Mouse (Mus musculus): Measurements from ENCODE around the gene Adgrb2. TPM values are rescaled to one million over a fixed set of nuclear protein-coding genes. Genes with fewer than 3 reads are reported as not detected.

Gene Adgrb2
- total RNA-seq, 2 experiments from 2014 or later, result 0.48 to 0.59 TPM

GRCm38 (mm10) chr4:130017036-130017674, 32.5 kb downstream of the Adgrb2 start:
- H3K27ac ChIP-seq, result no peak overlapping the region
- H3K4me3 ChIP-seq, result no peak overlapping the region
- intact Hi-C loops (cut with DNase I), result no loop called here
- DNase-seq, result no peak
- TF ChIP-seq CTCF (IDR thresholded peaks at IDR 0.05), result no peak

DNA sequence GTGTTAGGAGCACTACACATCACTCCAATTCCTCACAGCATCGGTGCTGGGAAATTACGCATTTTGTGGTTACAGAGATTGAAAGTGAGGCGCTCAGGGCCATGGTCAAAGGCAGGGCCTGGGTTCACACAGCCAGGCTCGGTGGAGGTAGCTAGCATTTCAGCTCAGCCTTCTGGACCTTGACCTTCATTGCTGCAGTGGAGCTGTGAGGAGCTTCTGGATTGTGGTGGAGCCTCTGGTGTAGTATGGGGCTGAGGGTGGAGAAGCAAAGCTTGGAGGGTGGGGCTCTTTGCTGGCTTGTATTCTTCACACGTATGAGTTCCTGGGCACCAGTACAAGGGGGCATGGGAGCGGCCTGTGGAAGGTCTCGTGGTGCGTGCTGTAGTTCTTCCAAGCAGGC, 38.3 kb downstream of the Adgrb2 start:
- no peak for DNase-seq
- Histone ChIP-seq H3K27ac (no peak overlapping the region), H3K4me3 (no peak overlapping the region)
- intact Hi-C loops (cut with DNase I), result no loop called here
- no peak for TF ChIP-seq CTCF (IDR thresholded peaks at IDR 0.05)

DNA sequence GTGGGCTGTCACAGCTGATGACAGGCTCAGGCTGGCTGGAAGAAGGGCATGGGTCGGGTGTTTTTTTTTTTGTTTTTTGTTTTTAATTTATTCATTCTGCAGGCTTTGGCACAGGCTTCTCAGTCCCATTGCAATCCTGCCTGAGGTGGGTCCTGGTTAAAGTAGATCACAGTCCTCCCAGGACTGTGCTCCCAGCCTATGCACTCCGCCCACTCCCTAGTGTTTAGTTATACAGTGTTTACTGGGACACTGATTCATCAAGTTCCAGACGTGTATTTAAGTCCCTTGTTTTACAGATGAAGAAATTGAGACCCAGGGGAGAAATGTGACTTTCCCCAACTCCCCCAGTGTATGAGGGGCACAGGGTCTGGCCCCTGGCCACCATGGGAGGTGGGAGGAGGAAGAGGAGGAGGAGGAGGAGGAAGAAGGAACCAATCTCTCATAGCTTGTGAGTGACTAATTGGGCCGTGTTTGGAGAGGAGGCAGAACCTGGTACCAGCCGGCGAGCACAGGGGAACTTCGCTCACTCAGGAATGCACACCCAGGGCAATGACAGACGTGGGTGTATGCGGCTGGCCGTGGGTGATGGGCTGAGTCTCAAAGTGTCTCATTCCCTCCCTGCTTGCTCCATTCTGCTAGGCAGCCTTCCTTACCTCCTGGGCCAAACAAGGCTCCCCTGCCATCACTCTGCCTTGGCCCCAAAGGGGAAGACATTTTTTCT, 39.0 kb downstream of the Adgrb2 start:
- no peak for DNase-seq
- H3K4me3 ChIP-seq, result no peak overlapping the region
- H3K27ac ChIP-seq, result no peak overlapping the region
- TF ChIP-seq CTCF (IDR thresholded peaks at IDR 0.05), result no peak
- intact Hi-C loops (cut with DNase I), result no loop called here

DNA sequence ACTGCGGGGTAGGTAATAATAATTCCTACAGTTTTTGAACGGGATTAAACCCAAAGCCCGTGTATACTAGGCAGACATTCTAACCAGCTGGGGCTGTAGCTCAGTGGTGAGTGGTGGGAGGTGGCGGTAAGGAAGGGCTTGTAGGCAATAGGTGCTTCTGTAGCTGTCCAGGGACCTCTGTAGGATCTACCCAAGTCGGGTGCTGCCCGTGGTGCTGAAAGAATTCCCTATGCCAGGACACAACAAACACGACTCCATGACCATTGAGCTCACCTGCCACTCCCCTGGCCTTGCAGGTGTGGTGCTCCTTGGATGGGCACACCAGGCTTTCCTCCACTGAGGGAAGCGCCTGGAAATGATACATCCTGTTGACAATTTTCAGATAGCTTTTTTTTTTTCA, 40.9 kb downstream of the Adgrb2 start:
- H3K27ac ChIP-seq, result no peak overlapping the region
- no peak for TF ChIP-seq CTCF (IDR thresholded peaks at IDR 0.05)
- intact Hi-C loops (cut with DNase I), result no loop called here
- no peak overlapping the region for H3K4me3 ChIP-seq
- no peak for DNase-seq

GRCm38 (mm10) chr4:130031146-130031545, 46.5 kb downstream of the Adgrb2 start:
- intact Hi-C loops (cut with DNase I), result no loop called here
- no peak for DNase-seq

GRCm38 (mm10) chr4:130033496-130033895, 48.8 kb downstream of the Adgrb2 start:
- intact Hi-C loops (cut with DNase I), result no loop called here
- no peak for DNase-seq
- Histone ChIP-seq H3K27ac (no peak overlapping the region), H3K4me3 (no peak overlapping the region)
- no peak for TF ChIP-seq CTCF (IDR thresholded peaks at IDR 0.05)

More at GRCm38 (mm10) chr4:130031146-130031545, 46.5 kb downstream of the Adgrb2 start:
- no peak for TF ChIP-seq CTCF (IDR thresholded peaks at IDR 0.05)
- H3K4me3 ChIP-seq, result no peak overlapping the region
- H3K27ac ChIP-seq, result no peak overlapping the region

GRCm38 (mm10) chr4:130036112-130036511, 51.4 kb downstream of the Adgrb2 start:
- H3K27ac ChIP-seq, result peak overlapping the region; percentile 74
- intact Hi-C loops (cut with DNase I), result loop anchor here (1.0 to 5.0 kb wide), 3 partner anchors 46 to 74 kb away; no protein-coding TSS in a partner anchor
- TF ChIP-seq CTCF (IDR thresholded peaks at IDR 0.05), result peak; percentile 82
- peak overlapping the region; percentile 32 for H3K4me3 ChIP-seq
- DNase-seq, result peak; percentile 63

- peak overlapping the region; percentile 74 for H3K27ac ChIP-seq
- peak overlapping the region; percentile 32 for H3K4me3 ChIP-seq
- peak; percentile 80 for DNase-seq
- intact Hi-C loops (cut with DNase I), result loop anchor here (1.0 to 5.0 kb wide), 3 partner anchors 46 to 74 kb away; no protein-coding TSS in a partner anchor
- no peak for TF ChIP-seq CTCF (IDR thresholded peaks at IDR 0.05)
Measured at GRCm38 (mm10) chr4:130036573-130037401, 52.1 kb downstream of the Adgrb2 start.

- TF ChIP-seq CTCF (IDR thresholded peaks at IDR 0.05), result no peak
- intact Hi-C loops (cut with DNase I), result loop anchor here (5.0 kb wide), 1 partner anchor 77 kb away; no protein-coding TSS in a partner anchor
- no peak for DNase-seq
- H3K27ac ChIP-seq, result no peak overlapping the region
- no peak overlapping the region for H3K4me3 ChIP-seq
Measured at GRCm38 (mm10) chr4:130039351-130039750, 54.7 kb downstream of the Adgrb2 start.

DNA sequence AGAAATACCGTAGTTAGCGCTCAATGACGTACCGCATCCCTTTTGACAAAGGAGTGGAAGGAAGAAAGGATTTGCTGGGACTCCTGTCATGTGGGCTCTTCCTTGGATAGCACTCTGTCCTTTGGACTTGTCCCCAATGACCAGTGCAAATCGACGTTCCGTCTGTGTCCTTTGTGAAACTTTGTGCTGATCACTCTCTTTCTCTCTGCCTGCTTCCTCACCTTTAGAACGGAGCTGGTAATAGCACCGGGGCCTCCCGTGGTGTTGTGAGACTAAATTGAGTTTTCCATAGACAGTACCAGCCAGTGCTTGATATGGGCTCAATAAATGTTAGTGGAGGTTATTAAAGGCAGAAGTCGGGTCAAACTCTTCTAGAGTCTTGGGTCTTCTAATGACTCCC, 56.4 kb downstream of the Adgrb2 start:
- intact Hi-C loops (cut with DNase I), result no loop called here
- no peak for TF ChIP-seq CTCF (IDR thresholded peaks at IDR 0.05)
- Histone ChIP-seq H3K27ac (no peak overlapping the region), H3K4me3 (no peak overlapping the region)
- no peak for DNase-seq

GRCm38 (mm10) chr4:130044211-130044610, 59.5 kb downstream of the Adgrb2 start:
- peak; percentile 37 for DNase-seq
- Histone ChIP-seq H3K27ac (no peak overlapping the region), H3K4me3 (no peak overlapping the region)
- TF ChIP-seq CTCF (IDR thresholded peaks at IDR 0.05), result no peak
- intact Hi-C loops (cut with DNase I), result no loop called here

GRCm38 (mm10) chr4:130045609-130046008, 60.9 kb downstream of the Adgrb2 start:
- intact Hi-C loops (cut with DNase I), result no loop called here
- TF ChIP-seq CTCF (IDR thresholded peaks at IDR 0.05), result no peak
- DNase-seq, result peak; percentile 68
- peak overlapping the region; percentile 77 for H3K27ac ChIP-seq
- H3K4me3 ChIP-seq, result peak overlapping the region; percentile 44

Measured in gastrocnemius, adult 2 months (tissue).